ENCODE assay signal across 14 mouse cellular contexts in genomic region chr3:93572058-93572791, GRCm38 (mm10). TPM values are rescaled to one million over a fixed set of nuclear protein-coding genes. Genes with fewer than 3 reads are reported as not detected.
DNase-seq lines count a peak whose midpoint lies in the region; ATAC-seq lines count a peak whose summit lies in the region.
"Had no signal": no experiment of that assay in that cellular context is flagged by ENCODE, and none has a peak within 500 bp of the region (broad histone marks: within the 10 kb centered on the region; RNA-seq: fewer than 3 reads in every experiment).

No protein-coding gene starts in this region.

- DNase-seq in 3134 (ENCODE audit: extremely low read depth, insufficient read length, low spot score) (peak; percentile 70), 416B (ENCODE audit: low read depth) (peak; percentile 66)
- peak; percentile 71 for DNase-seq in adrenal gland, adult 8-10 months
- DNase-seq in spleen, postnatal 36 days (ENCODE audit: low spot score in 2 of 2), result no peak
- no peak for DNase-seq in urinary bladder, postnatal 25 days (ENCODE audit: low spot score)
- no peak for DNase-seq in kidney, postnatal 36 days
- DNase-seq: cerebellum, adult 11-12 months; kidney, postnatal 14 days; layer of hippocampus, adult 9-11 months; lung, postnatal 14 days; spleen, adult 18-20 months; thymus, postnatal 25 days had no signal

- ATAC-seq in hematopoietic stem cell, adult 5-6 weeks (replicated peaks in 1 of 2; ENCODE audit: insufficient read depth in 1 of 2, low FRiP score in 2 of 2, low TSS enrichment in 1 of 2, low read depth in 1 of 2, poor library complexity in 2 of 2, severe bottlenecking in 2 of 2), result peak; percentile 45 to 50
- ATAC-seq: intestine, embryonic 16.5 days had no signal

RNA-seq across cellular contexts. Expression of gene S100a10, which starts 17.3 kb away (rescaled TPM):
- total RNA-seq in adrenal gland, adult 8-10 months (2022), result 100 to 1,000 TPM; 108 to 159 (median 130) TPM
- total RNA-seq in hematopoietic stem cell, adult 5-6 weeks (2017), result 357 and 381 TPM in 2 replicates

RNA-seq across cellular contexts. Expression of gene S100a11, which starts 51.9 kb away (rescaled TPM):
- total RNA-seq in adrenal gland, adult 8-10 months (2022), result 100 to 1,000 TPM; 161 to 194 (median 182) TPM
- 49.1 and 66.1 TPM in 2 replicates for total RNA-seq in hematopoietic stem cell, adult 5-6 weeks (2017)

Comparison
In these comparisons a context has a peak if more than half of its experiments do, and no peak if none do; other contexts are left out.
1. DNase-seq: peak in 3134 (single experiment), 416B (single experiment) and adrenal gland, adult 8-10 months (single experiment); none in spleen, postnatal 36 days (0 of 2), urinary bladder, postnatal 25 days (single experiment) and kidney, postnatal 36 days (0 of 2).